Mouse (Mus musculus): ENCODE results near the gene Tmem95. TPM values are rescaled to one million over a fixed set of nuclear protein-coding genes. Genes with fewer than 3 reads are reported as not detected.
A peak's percentile ranks its signal among the peaks of the same experiment; 100 is the strongest.

Tmem95 gene
- total RNA-seq, 2 experiments from 2014 or later: not detected

- no peak for DNase-seq (ENCODE audit: low spot score in 2 of 2)
These were observed 33.2 kb upstream of the Tmem95 start for GRCm38 (mm10) chr11:69910781-69911560.

GRCm38 (mm10) chr11:69910177-69910576 lies 32.4 kb upstream of the Tmem95 start:
- DNase-seq (ENCODE audit: low spot score in 2 of 2): no peak

- DNase-seq (ENCODE audit: low spot score in 2 of 2): no peak
These were observed 31.4 kb upstream of the Tmem95 start for GRCm38 (mm10) chr11:69909174-69909573.

- no peak for DNase-seq (ENCODE audit: low spot score in 2 of 2)
These were observed 30.8 kb upstream of the Tmem95 start for GRCm38 (mm10) chr11:69908645-69909044.

- no peak for DNase-seq (ENCODE audit: low spot score in 2 of 2)
These were observed 26.5 kb upstream of the Tmem95 start for GRCm38 (mm10) chr11:69904311-69904710.

GRCm38 (mm10) chr11:69902972-69903371 lies 25.2 kb upstream of the Tmem95 start:
- DNase-seq (ENCODE audit: low spot score in 2 of 2): no peak

GRCm38 (mm10) chr11:69901993-69902392 lies 24.2 kb upstream of the Tmem95 start:
- no peak for DNase-seq (ENCODE audit: low spot score in 2 of 2)

- peak; percentile 96 to 98 for DNase-seq (ENCODE audit: low spot score in 2 of 2)
These were observed 23.6 kb upstream of the Tmem95 start for GRCm38 (mm10) chr11:69901406-69901846.

- DNase-seq (ENCODE audit: low spot score in 2 of 2): peak; percentile 83 to 93
These were observed 22.9 kb upstream of the Tmem95 start, which contains the start of the genes 2810408A11Rik and Neurl4 for GRCm38 (mm10) chr11:69900471-69901405. 2810408A11Rik (minus strand) TSS chr11:69900987. Neurl4 (plus strand) TSS chr11:69901072.

GRCm38 (mm10) chr11:69899870-69900269 lies 22.1 kb upstream of the Tmem95 start:
- no peak for DNase-seq (ENCODE audit: low spot score in 2 of 2)

- DNase-seq (ENCODE audit: low spot score in 2 of 2): no peak
These were observed 17.5 kb upstream of the Tmem95 start, which contains the start of gene Acap1 for GRCm38 (mm10) chr11:69895291-69895690. Acap1 (minus strand) TSS chr11:69895539.

GRCm38 (mm10) chr11:69894671-69895070 lies 16.9 kb upstream of the Tmem95 start:
- DNase-seq (ENCODE audit: low spot score in 2 of 2): no peak

- peak in 1 of 2 experiments; percentile 56 for DNase-seq (ENCODE audit: low spot score in 2 of 2)
These were observed 13.7 kb upstream of the Tmem95 start for GRCm38 (mm10) chr11:69891482-69891881.

- DNase-seq (ENCODE audit: low spot score in 2 of 2): no peak
These were observed 9.3 kb upstream of the Tmem95 start for GRCm38 (mm10) chr11:69886907-69887635.

GRCm38 (mm10) chr11:69884663-69885062 lies 6.8 kb upstream of the Tmem95 start:
- no peak for DNase-seq (ENCODE audit: low spot score in 2 of 2)

GRCm38 (mm10) chr11:69884240-69884639 lies 6.4 kb upstream of the Tmem95 start:
- DNase-seq (ENCODE audit: low spot score in 2 of 2): no peak

- DNase-seq (ENCODE audit: low spot score in 2 of 2): no peak
These were observed 5.8 kb upstream of the Tmem95 start for GRCm38 (mm10) chr11:69883527-69884151.

GRCm38 (mm10) chr11:69883066-69883465 lies 5.2 kb upstream of the Tmem95 start:
- no peak for DNase-seq (ENCODE audit: low spot score in 2 of 2)

GRCm38 (mm10) chr11:69881787-69882670 lies 4.2 kb upstream of the Tmem95 start:
- DNase-seq (ENCODE audit: low spot score in 2 of 2): no peak

All from layer of hippocampus, postnatal 14 days (tissue).